Mouse (Mus musculus) embryonic facial prominence, embryonic 10.5 days (tissue): ENCODE measurements around the gene Ybx2. TPM values are rescaled to one million over a fixed set of nuclear protein-coding genes. Genes with fewer than 3 reads are reported as not detected.
A peak's percentile ranks its signal among the peaks of the same experiment; 100 is the strongest.

Experiments
- DNase-seq: peaks from one replicate; pipeline ENCODE4 v3.0.0-alpha.2; 2017; ENCODE audit warnings: low spot score
- H3K27ac ChIP-seq: fragments of 300-500 bp; sonication (generic); replicated peaks from 2 replicates; pipeline ENCODE4 v1.5.1; 2016; ENCODE audit warnings: mild to moderate bottlenecking
- H3K27me3 ChIP-seq: fragments of 300-500 bp; sonication (generic); replicated peaks from 2 replicates; pipeline ENCODE4 v1.6.1; 2016; ENCODE audit warnings: low read depth, mild to moderate bottlenecking; ENCODE audit not compliant: poor library complexity, severe bottlenecking
- H3K36me3 ChIP-seq: fragments of 300-500 bp; sonication (generic); replicated peaks from 2 replicates; pipeline ENCODE4 v1.6.1; 2016; ENCODE audit warnings: mild to moderate bottlenecking, moderate library complexity
- H3K4me1 ChIP-seq: fragments of 300-500 bp; sonication (generic); 2 replicates; pipeline ENCODE4 v1.6.1; 2016
- H3K4me3 ChIP-seq: fragments of 300-500 bp; sonication (generic); 2 replicates; pipeline ENCODE4 v1.5.1; 2016; ENCODE audit warnings: mild to moderate bottlenecking, moderate library complexity
- H3K9me3 ChIP-seq: fragments of 300-500 bp; sonication (generic); 2 replicates; pipeline ENCODE4 v1.6.1; 2016; ENCODE audit warnings: mild to moderate bottlenecking
- WGBS: fragments of 180-500 bp; shearing (Covaris S2); methylation state at CpG from one replicate; pipeline ENCODE4 v1.1.7; 2016; 5-methylcytosine and 5-hydroxymethylcytosine counted together
- polyA plus RNA-seq: library from polyadenylated mRNA; unstranded; fragments of >200 nt; fragmentation: Nextera tagmentation; extraction: Ambion mirVana; gene quantifications from 2 replicates; pipeline ENCODE4 v1.2.1, GENCODE M21; 2016

Ybx2 gene
- polyA plus RNA-seq = 5.1 and 5.8 TPM in 2 replicates

DNA sequence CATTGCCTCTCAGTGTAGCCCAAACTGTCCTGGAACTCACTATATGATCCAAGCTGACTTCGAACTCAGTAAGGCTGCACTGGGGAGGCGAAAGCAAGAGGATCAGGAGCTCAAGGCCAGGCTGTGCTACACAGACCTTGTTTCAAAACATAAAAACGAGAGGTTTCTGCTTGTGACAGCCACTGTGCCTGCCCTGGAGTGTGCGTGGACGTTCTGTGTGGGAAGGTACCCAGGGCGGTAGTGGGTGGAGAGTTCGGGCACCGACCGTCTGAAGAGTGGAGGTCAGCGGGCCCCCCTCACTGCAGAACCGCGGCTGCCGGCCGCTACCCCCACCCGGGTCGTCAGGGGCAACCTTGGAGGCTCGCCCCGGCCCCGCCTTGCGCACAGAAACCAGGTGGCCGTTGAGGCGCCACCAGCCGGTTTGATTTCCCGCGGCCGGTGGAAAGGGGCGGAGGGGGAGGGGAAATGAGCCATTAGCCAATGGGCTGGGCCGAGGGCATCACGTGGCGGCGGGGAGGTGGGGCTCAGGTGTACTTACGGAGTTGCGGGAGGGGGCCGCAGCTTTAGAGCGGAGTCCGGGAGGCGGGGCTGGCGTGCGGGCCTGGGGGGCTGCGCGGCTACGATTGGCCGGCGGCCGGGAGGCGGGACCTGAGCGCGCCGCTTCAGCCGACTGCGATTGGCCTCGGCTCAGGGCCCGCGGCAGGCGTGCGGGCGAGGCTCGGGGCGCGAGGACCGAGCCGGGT, at the start of gene Ybx2:
TSS of gene Ybx2 (plus strand) at position 660 of the 743 bp plus-strand sequence.
- DNase-seq = peak; percentile 97
- peak within 1 kb of the TSS; percentile 86 for H3K27ac ChIP-seq
- 1% methylated on average over 62 of the region's 62 CpGs for WGBS
- peaks cover 59% of the 10 kb centered on the region for H3K27me3 ChIP-seq
- peak within 1 kb of the TSS; percentile 75 for H3K4me3 ChIP-seq
- H3K36me3 ChIP-seq = no peaks in the 10 kb centered on the region
- H3K9me3 ChIP-seq = no peaks in the 10 kb centered on the region
- H3K4me1 ChIP-seq = peaks cover 54% of the 10 kb centered on the region

DNA sequence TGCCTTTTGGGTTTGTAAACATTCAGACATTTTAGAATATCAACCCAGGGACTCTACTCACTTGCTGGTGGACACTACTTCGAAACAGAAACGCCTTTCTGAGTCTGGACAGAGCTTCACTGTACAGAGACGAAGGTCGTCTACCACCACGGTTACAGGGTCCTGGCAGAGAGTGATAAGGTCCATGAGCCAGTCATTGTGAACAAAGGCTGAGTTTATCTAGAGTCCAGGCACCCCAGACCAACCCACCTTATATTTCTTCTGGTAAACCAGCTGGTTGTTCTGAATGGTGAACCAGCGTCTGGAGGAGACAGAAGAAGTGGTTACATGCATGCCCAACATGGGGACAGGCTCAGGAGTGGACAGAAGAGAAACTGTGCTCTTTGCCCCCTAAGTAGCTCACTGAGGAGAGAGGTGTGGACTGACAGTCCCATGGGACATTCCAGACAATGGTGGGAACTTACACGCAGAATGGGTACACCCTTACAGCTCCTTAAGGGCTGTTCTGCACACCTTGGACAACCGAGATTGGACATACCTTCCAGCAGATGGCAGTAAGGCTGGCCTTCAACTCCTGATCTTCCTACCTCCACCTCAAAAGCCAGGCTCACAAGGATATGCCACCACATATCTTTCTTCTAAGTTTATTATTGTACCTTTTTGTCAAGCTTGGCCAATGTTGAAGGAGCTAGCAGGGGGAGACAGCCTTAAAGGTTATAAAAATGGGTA, 48.5 kb upstream of the Ybx2 start:
- Histone ChIP-seq H3K4me1 (peaks cover 20% of the 10 kb centered on the region), H3K27me3 (peaks cover 5% of the 10 kb centered on the region), H3K36me3 (no peaks in the 10 kb centered on the region), H3K9me3 (no peaks in the 10 kb centered on the region), H3K27ac (no peak overlapping the region), H3K4me3 (no peak overlapping the region)
- WGBS = 74% methylated on average over 8 of the region's 8 CpGs
- DNase-seq = no peak

DNA sequence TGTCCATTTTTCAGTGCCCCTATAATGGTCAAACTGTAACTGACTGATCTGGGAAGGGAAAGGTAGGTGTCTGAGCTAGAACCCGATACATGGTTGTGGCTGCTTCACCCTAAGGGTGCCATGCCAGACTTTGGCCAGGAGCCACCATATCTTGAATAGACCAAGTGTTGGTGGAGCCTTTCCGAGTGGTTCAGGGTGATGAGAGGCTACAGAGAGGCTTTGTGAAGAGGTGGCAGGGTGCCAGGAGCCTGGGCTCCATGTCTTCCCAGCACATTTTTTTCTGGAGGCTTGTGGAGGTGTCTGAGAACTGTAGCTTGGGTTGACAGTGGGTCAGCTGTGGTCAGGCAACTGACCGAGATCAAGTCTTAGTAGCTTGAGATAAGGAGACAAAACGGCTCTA, 44.1 kb upstream of the Ybx2 start:
- H3K4me3 ChIP-seq = no peak overlapping the region
- 87% methylated on average over 4 of the region's 4 CpGs for WGBS
- H3K9me3 ChIP-seq = no peaks in the 10 kb centered on the region
- no peak overlapping the region for H3K27ac ChIP-seq
- no peak for DNase-seq
- H3K4me1 ChIP-seq = peaks cover 19% of the 10 kb centered on the region
- no peaks in the 10 kb centered on the region for H3K27me3 ChIP-seq
- no peaks in the 10 kb centered on the region for H3K36me3 ChIP-seq

DNA sequence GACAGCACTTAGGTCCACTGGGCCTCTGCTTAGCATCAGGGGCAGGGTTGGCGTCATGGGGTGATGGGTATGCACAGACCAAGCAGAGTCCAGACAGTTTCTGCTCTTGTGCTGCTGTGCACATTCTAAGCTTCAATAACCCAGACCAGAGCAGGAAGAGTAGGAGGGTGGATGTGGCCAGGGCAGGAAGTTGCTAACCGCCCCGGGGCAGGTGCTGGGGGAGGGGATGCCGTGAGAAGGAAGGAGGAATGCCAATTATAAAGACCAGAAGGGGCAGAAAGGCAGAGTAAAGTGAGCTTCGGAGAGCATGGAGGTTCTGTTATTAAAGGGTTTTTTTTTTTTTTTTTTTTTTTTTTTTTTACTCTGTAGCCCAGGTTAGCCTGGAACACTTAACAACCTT, 40.9 kb upstream of the Ybx2 start:
- no peaks in the 10 kb centered on the region for H3K9me3 ChIP-seq
- 72% methylated on average over 5 of the region's 5 CpGs for WGBS
- peaks cover 10% of the 10 kb centered on the region; the same call in 1 of the 2 replicates for H3K36me3 ChIP-seq
- no peak overlapping the region for H3K27ac ChIP-seq
- no peaks in the 10 kb centered on the region; the same call in 1 of the 2 replicates for H3K27me3 ChIP-seq
- no peak overlapping the region for H3K4me3 ChIP-seq
- DNase-seq = no peak
- H3K4me1 ChIP-seq = peaks cover 33% of the 10 kb centered on the region

DNA sequence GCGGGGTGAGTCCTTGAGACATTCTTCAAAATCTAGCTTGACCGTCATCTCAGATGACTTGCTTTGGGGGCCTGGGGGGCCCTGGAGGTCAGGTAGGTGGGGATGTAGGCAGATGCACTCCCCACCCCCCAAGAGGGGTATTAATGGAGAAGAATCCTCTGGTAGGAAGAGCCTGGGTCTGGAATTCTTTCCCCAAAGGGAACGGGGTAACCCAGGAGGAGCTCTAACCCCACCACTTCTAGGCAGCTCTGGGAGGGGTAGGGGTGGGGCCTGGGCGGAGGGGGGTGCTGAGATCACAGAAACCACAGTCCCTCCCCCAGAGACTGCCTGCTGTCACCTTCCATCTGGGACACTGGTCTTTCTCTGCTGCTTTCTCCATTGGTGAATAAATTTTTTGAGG, 40.3 kb upstream of the Ybx2 start, which contains the start of gene Acap1:
TSS of gene Acap1 (minus strand) at position 249 of the 400 bp plus-strand sequence.
- no peaks in the 10 kb centered on the region for H3K9me3 ChIP-seq
- no peak within 1 kb of the TSS for H3K4me3 ChIP-seq
- H3K36me3 ChIP-seq = peaks cover 10% of the 10 kb centered on the region; the same call in 1 of the 2 replicates
- WGBS = 77% methylated on average over 4 of the region's 4 CpGs
- no peaks in the 10 kb centered on the region; the same call in 1 of the 2 replicates for H3K27me3 ChIP-seq
- no peak within 1 kb of the TSS for H3K27ac ChIP-seq
- peaks cover 33% of the 10 kb centered on the region for H3K4me1 ChIP-seq
- no peak for DNase-seq

DNA sequence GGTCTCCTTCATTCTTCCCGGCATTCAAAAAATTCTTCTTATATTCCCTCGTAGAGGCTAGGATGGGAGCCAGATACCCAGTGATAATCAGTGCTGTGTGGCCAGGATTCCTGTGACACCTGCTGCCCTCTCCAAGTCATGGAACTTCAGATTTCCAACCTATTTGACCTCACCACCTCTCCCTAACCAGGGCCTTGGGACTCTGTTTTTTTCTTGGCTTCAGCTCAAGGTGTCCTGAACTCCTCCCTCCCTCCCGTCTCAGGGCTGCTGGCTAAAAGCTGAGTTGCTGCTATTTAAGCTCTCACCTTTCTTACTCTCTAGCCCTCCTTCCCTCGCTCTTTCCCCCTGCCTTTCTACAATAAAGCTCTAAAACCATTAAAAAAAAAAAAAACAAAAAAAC, 35.7 kb upstream of the Ybx2 start:
- H3K27me3 ChIP-seq = no peaks in the 10 kb centered on the region; the same call in 1 of the 2 replicates
- H3K4me3 ChIP-seq = peak overlapping the region; percentile 93
- peaks cover 45% of the 10 kb centered on the region for H3K4me1 ChIP-seq
- DNase-seq = peak; percentile 28
- peak overlapping the region; percentile 99 for H3K27ac ChIP-seq
- 32% methylated on average over 4 of the region's 4 CpGs for WGBS
- H3K36me3 ChIP-seq = peaks cover 30% of the 10 kb centered on the region
- H3K9me3 ChIP-seq = no peaks in the 10 kb centered on the region

DNA sequence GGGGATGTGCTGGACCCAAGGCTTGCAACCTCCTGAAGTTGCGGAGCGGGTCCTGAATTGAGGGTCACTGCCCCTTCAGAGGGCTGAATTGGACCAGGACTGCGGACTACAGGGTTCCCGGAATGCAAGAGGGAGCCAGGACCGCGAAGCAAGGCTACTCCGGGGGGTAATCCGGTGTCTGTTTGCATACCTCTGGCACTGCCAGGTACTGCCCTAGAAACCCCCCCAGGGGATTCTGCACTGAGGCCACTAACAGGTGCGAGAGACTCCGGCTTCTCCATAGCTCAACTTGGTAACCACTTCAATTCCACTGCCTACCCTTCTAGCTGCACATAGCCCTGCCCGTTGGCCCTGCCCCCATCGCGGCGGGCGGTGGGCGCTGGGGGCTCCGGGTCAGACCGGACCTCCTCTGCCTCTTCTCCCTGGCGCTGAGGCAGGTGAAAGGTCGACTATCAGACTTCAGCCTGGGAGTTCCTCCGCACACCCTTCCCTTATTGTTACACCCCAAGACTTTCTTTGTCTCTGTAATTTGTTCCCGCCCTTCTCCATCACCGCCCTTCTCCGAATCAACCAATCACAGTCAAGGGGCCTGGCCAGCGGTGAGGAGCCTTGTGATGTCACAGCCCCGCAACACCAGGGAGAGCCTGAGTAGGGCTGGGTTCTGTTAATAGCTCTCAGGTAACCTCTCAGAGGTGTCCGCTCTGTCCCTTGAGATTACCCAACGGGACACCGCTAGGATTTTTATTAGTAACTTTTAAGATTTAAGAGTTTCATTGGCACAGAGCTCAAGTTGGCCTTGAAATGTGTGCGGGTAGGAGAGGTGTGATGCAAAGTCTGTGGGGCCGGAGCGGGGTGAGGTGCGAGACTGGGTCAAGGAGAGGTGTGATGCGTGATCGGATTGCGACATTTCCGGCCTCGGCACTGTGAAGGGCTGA, 34.9 kb upstream of the Ybx2 start, which contains the start of the genes 2810408A11Rik and Neurl4:
TSS of gene 2810408A11Rik (minus strand) at position 517 of the 935 bp plus-strand sequence.
TSS of gene Neurl4 (plus strand) at position 602 of the 935 bp plus-strand sequence.
- H3K4me1 ChIP-seq = peaks cover 42% of the 10 kb centered on the region
- H3K9me3 ChIP-seq = no peaks in the 10 kb centered on the region
- H3K36me3 ChIP-seq = peaks cover 39% of the 10 kb centered on the region
- under 1% methylated on average over 38 of the region's 38 CpGs for WGBS
- peak within 1 kb of the TSS; percentile 99 for H3K27ac ChIP-seq
- H3K4me3 ChIP-seq = peak within 1 kb of the TSS; percentile 93
- H3K27me3 ChIP-seq = no peaks in the 10 kb centered on the region; the same call in 1 of the 2 replicates
- DNase-seq = peak; percentile 94

DNA sequence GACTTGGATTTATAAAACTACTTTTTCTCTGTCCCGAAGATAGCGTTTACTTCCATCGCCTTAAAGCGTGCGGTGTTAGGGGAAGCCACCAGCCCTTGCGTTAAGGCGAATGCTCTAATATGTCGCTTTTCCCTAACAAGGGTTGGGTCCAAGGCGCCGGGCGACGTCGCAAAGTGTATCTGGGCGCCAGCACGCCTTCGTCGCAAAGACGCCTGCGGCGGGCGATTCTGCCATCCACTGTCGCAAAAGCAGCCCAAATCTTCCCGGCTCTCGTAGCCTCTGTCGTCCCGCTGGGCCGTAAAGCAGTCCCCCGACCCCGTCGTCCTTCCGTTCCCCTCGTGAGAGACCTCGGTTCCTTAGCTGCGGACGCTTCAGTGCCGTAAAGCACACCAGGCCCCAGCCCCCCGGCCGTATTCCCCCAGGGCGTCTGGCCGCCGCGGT, 34.2 kb upstream of the Ybx2 start:
- peak; percentile 98 for DNase-seq
- Histone ChIP-seq H3K27me3 (no peaks in the 10 kb centered on the region; the same call in 1 of the 2 replicates), H3K4me3 (peak overlapping the region; percentile 93), H3K36me3 (peaks cover 46% of the 10 kb centered on the region), H3K4me1 (peaks cover 42% of the 10 kb centered on the region), H3K9me3 (no peaks in the 10 kb centered on the region), H3K27ac (peak overlapping the region; percentile 99)
- WGBS = under 1% methylated on average over 42 of the region's 42 CpGs

DNA sequence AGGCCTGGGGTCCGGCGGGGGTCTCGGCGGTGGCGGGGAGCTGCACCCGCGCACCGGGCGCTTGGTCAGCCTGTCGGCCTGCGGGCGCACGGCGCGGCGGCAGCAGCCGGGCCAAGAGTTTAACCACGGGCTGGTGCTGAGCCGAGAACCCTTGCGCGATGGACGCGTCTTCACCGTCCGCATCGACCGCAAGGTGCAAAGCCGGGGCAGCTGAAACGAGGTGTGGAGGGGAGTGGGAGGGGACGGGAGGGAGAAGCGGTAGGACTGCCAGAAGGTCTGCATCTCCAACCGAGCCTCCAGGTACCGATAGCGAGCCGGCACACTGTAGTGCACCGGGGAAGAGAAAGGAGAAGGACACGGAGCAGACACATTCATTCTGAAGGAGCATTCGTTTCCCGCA, 33.6 kb upstream of the Ybx2 start:
- DNase-seq = no peak
- peaks cover 51% of the 10 kb centered on the region for H3K36me3 ChIP-seq

DNA sequence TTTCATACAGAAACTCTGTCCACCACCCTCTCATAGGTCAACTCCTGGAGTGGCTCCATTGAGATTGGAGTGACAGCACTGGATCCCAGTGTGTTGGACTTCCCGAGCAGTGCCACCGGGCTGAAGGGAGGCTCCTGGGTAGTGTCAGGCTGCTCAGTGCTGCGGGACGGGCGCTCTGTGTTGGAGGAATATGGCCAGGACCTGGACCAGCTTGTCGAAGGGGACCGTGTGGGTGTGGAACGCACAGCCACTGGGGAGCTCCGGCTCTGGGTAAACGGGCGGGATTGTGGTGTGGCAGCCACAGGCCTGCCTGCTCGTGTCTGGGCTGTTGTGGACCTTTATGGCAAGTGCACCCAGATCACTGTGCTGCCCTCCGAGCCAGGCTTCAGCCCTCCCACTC, 32.6 kb upstream of the Ybx2 start:
- Histone ChIP-seq H3K36me3 (peaks cover 52% of the 10 kb centered on the region), H3K4me3 (peak overlapping the region; percentile 93), H3K4me1 (peaks cover 42% of the 10 kb centered on the region), H3K27me3 (no peaks in the 10 kb centered on the region; the same call in 1 of the 2 replicates), H3K27ac (no peak overlapping the region), H3K9me3 (no peaks in the 10 kb centered on the region)
- 90% methylated on average over 13 of the region's 13 CpGs for WGBS
- no peak for DNase-seq

More for the DNA sequence above, 33.6 kb upstream of the Ybx2 start:
- H3K27ac ChIP-seq = peak overlapping the region; percentile 99
- peak overlapping the region; percentile 93 for H3K4me3 ChIP-seq
- no peaks in the 10 kb centered on the region for H3K9me3 ChIP-seq
- peaks cover 42% of the 10 kb centered on the region for H3K4me1 ChIP-seq
- H3K27me3 ChIP-seq = no peaks in the 10 kb centered on the region; the same call in 1 of the 2 replicates
- under 1% methylated on average over 39 of the region's 39 CpGs for WGBS

DNA sequence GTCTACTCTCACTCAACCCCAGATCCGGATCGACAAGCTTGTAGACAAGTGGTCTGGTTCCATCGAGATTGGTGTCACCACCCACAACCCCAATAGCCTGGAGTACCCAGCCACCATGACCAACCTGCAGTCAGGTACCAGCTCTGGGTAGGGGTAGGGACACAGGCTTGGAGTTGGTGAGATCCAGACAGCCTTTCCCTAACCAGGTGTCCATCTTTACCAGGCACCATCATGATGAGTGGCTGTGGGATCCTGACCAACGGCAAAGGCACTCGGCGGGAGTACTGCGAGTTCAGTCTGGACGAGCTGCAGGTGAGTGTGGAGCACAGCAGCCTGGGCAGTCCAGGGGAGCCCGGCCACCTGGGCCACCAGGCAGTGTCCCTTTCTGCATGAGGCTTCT, 31.3 kb upstream of the Ybx2 start:
- H3K27me3 ChIP-seq = no peaks in the 10 kb centered on the region
- H3K4me3 ChIP-seq = peak overlapping the region; percentile 16; the same call in 1 of the 2 replicates
- H3K36me3 ChIP-seq = peaks cover 65% of the 10 kb centered on the region
- WGBS = 96% methylated on average over 9 of the region's 9 CpGs
- no peak for DNase-seq
- H3K9me3 ChIP-seq = no peaks in the 10 kb centered on the region
- H3K4me1 ChIP-seq = peaks cover 32% of the 10 kb centered on the region
- no peak overlapping the region for H3K27ac ChIP-seq
